Mouse (Mus musculus): ENCODE measurements around the gene Gng7.

DNA sequence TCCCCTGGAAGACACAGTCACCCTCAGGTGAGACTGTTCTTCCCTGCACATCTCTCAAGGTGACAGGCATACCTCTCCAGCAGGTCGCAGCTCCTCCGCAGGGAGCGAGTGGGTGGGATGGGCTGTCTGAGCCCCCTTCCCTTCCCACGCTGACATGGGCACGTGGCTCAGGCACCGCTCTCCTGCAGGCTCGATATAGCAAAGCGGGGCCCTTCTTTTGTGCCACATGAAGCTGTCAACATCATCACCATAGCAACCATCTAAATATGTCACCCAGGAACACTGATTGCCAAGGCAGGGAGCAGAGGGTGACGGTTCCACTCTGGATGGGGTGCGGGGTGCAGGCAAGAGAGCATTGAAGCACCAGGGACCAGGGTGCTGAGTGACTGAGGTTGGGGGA lies 13.6 kb downstream of the Gng7 start:
- no peak for TF ChIP-seq CTCF (IDR thresholded peaks at IDR 0.05; ENCODE audit: low read depth, low read length)
- no peak for TF ChIP-seq POLR2A (IDR thresholded peaks at IDR 0.05; ENCODE audit: insufficient read depth, low read length)
- no peak for TF ChIP-seq EP300 (IDR thresholded peaks at IDR 0.05; ENCODE audit: insufficient read depth, low read depth, low read length)
